Mouse (Mus musculus) heart, adult 2 months (tissue): ENCODE results near the gene Dcst1.

Experiments
- CTCF ChIP-seq: fragments of 200-600 bp; IDR thresholded peaks from 2 replicates; pipeline ENCODE4 v1.8.1; 2022; ENCODE audit warnings: antibody characterized with exemption, mild to moderate bottlenecking, moderate library complexity
- EP300 ChIP-seq: fragments of 200-500 bp; IDR thresholded peaks from 2 replicates; pipeline ENCODE4 v1.6.1; 2011; ENCODE audit warnings: low read depth, low read length, control low read depth; ENCODE audit not compliant: insufficient read depth
- POLR2A ChIP-seq: fragments of 200-500 bp; IDR thresholded peaks from 2 replicates; pipeline ENCODE4 v1.6.1; 2011; ENCODE audit warnings: mild to moderate bottlenecking, low read depth, low read length, control low read depth; ENCODE audit not compliant: insufficient read depth

DNA sequence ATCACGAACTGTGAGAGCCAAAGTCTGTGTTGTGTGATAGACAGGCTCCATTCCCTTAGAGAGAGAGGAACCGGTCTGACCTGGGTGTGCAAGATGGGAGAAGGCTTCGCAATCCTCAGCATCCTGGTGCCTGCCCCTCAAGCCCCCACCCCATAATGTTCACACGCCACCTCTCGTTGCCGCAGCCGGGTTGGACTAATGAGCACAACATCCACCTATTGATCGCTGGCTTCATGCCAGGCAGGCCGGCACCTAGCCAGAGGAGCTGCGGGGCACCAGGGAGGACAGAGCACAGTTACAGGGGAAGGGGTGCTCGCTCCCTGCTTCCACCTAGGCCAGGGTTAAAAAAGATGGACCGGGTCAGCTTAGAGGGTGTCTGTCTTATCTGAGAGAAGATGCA is 32.6 kb downstream of the Dcst1 start:
- TF ChIP-seq POLR2A (no peak), CTCF (no peak), EP300 (no peak)
